Mouse (Mus musculus) cerebellum, adult 11 months (tissue): Measurements from ENCODE around the gene Stim2.

Experiments used
- DNase-seq: peaks from one replicate; pipeline ENCODE4 v3.0.0; 2022

The Stim2 gene

GRCm38 (mm10) chr5:54049940-54050339, 51.6 kb downstream of the Stim2 start:
- no peak for DNase-seq

DNA sequence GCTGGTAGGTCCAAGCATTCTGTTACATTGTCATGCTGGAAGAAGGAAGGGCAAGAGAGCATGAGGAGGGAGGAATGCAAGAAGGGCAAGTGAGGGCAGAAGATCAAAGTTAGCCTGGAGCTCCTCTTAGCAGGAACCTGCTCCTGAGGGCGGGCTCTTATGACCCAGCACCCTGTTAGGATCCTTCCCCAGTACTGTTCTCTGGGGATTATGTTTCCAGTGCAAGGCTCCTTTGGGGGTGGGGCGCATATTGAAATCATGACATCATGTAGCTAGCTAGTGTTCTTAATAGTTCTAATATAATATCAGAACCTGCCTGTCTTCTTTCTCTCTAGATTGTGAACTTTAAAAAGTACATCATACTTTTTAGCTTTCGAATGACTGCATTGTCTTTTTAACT, 52.8 kb downstream of the Stim2 start:
- no peak for DNase-seq

- no peak for DNase-seq
Observed at GRCm38 (mm10) chr5:54052205-54052604, 53.9 kb downstream of the Stim2 start.

DNA sequence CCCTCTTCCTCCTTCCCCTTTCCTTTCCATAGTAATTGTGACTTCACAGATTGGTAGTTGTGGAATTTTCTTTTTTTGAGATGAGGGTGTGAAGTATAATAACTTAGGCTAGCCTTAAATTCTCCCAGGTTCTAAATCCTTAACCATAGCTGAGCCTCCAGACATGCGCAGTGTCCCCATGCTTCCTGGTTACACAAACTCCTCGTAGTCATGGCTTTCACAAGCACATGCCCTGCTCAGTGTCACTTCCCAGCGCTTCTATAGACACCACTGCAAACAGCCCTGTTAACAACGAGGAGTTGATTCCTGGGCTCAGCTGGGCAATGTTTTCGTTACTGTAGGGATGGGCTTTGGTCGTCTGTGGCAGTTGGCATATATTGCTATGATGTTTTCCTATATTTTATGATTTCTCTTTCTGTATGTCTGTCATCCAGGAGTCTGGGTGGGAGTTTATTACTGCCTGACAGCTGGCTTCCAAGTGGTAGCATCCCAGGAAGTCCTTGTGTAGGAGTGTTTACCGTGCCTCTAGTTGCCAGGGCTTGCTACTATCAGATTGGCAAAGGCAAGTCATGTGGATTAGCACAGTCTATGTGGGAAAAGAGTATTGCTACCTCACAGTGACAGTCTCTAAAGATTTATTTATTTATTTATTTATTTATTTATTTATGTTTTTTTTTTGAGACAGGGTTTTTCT, 55.5 kb downstream of the Stim2 start:
- DNase-seq, result no peak

DNA sequence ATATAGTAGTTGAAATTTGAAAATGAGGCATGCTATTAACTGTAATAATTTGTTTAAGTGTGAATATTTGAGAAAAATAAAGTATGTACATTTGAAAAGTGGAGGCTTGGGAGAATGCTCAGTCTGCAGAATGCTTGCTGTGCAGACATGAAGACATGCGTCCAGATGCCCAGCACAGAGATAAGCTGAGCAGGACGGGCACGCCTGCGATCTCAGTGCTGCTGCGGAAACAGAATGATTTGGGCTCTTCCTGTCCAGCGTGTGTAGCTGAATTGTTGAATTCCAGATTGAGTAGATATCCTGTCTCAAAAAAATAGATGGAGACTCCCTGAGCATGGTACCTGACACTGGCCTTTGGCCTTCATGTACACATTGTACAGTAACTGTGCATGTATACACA, 58.0 kb downstream of the Stim2 start:
- no peak for DNase-seq

GRCm38 (mm10) chr5:54059998-54060397, 61.7 kb downstream of the Stim2 start:
- peak; percentile 19 for DNase-seq

- DNase-seq, result no peak
Observed at GRCm38 (mm10) chr5:54062079-54062478, 63.8 kb downstream of the Stim2 start.

DNA sequence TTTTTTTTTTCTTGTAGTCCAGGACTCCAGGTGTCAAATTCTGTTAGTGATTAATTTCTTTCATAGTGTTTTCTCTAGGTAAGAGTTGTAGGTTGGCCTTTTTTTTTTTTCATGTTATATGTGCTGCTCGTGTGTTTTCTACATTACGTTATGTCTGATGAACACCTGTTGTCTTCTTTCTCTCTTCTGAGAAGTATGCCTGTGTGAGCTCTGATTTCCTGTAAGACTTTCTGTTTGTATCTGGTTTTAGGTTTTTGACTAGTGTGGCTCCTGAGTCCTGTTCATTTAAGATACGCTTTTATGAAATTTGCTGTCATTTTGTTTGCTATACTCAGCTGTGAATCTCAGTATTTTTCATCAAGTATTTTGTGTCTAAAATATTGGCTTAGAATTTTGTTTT, 69.3 kb downstream of the Stim2 start:
- DNase-seq, result no peak

DNA sequence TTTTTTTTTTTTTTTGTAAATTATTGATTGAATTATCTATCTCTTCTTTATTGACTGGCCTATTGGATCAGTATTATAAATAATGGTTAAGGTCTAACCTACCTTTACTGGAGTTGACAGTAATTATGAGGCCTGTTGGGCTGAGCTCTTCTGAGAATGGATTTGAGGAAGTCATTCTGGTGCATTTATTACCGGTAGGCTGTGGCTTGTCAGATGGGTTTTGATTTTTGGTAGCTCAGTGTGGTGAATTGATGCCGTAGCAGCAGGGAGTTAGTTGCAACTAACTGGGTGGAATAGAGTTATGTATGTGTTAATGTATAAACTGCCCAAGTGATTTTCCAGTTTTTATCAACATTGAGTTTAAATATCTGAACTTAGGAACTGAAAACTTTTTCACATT, 72.2 kb downstream of the Stim2 start:
- DNase-seq, result no peak

GRCm38 (mm10) chr5:54071288-54071687, 73.0 kb downstream of the Stim2 start:
- DNase-seq, result no peak

DNA sequence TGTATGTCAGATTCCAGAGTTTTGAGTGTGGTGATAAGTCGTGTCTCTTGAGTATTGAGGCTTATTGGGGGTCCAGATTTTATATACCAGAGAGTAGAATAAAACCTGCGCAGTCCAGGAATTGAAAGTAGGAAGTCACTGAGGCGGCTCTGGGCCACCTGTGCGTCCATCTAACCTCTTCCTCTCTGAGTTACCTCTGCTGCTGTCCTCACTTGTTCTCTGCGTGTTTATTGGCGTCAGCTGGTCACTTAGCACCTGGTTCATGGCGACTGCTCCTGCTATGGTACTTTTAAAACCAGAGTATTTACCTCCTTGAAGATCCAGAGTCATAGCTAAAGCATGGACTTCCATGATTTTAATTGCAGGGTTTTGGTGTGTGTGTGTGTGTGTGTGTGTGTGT, 73.4 kb downstream of the Stim2 start:
- DNase-seq, result no peak

GRCm38 (mm10) chr5:54073291-54073690, 75.0 kb downstream of the Stim2 start:
- DNase-seq, result no peak

- no peak for DNase-seq
Observed at GRCm38 (mm10) chr5:54079997-54080396, 81.7 kb downstream of the Stim2 start.

DNA sequence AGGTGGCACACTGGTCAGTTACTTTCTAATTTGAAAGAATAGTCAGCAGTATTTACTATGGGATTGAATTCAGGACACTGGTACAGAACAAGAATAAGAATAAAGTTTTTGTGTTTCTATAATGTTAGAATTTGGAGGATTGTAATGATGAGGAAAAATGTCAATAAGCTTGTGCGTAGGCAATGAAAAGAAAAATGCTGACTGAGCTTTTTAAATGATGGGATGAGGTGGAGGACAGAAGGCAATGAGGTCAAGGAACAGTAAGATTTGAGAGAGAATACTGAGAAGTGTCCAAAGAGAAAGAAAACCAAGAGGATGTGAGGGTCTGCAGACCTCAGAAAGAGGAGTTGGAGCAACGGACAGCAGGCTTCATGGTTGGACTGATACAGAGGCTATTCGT, 89.6 kb downstream of the Stim2 start:
- DNase-seq, result no peak

GRCm38 (mm10) chr5:54098219-54098618, 99.9 kb downstream of the Stim2 start:
- DNase-seq, result no peak

DNA sequence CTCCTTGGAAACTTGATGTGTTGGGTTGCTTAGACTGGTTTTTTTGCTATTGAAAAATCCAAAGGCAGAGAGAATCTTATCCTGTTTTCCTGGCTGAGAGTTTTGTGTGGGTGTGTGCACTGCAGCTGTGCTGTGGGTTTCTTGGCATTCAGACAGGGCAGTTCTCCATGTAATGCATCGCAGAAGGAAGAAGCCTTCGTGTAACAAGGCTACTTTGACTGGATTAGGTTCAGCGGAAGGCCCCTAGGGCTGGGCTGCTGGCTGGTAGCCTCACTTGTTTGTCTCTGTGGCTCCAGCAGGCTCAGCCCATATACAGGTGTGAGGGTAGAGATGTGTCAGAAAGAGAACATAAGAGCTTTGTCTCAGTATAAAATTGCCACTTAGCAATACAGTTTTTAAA, 102.6 kb downstream of the Stim2 start:
- no peak for DNase-seq

DNA sequence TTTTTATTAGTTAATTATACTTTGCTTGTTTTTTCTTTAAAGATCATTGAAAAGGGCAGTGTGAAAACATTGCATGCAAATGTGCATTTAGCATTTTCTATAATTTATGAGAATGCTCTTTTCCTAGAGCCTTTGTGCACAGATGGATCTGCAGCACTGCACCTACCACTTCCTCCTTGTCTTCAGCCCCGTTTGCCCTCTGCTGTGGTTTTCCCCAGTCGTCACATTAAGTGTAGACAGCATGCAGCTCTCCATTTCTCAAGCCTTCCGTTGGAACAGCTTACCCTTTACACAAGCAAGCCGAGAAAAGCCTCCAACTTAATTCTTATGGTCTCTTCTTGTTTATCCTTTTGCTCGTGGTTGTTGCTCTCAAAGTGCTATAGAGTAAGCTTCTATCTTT, 103.0 kb downstream of the Stim2 start:
- no peak for DNase-seq

DNA sequence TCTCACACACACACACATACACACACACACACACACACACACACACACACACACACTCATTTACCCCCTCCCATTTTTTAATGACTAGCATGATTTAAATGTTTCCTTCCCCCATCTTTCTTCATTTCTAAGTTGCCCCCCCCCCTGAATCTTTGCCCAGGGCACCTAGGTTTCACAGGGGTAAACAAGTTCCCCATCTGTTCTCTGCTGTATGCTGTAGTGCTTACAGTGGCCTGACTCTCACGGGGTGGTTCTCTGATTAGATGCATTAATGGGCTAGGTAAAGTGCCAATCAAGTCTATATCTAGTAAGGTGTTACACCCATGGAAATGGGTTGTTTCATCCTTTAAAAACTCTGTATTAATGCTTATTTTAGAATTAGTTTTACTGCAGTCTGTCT, 103.7 kb downstream of the Stim2 start:
- DNase-seq, result no peak

DNA sequence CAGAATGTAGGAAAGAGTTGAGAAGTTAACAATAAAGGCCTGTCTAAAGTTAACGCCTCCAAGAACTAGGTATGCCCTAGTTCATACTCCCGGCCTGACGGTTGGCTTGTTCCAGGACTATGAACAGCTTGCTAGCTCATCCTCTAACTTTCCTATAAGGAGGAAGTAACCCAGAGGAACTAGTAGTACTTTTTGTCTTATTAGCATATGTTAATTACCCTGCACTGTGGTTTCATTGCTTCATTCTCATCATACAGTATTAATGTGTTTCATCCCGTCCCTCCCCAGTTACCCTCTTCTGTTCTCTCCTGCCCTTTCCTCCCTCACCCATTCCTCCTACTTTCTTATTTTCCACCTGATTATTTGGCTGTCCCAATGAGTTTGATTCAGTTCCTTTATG, 108.4 kb downstream of the Stim2 start:
- no peak for DNase-seq

GRCm38 (mm10) chr5:54107069-54107468, 108.8 kb downstream of the Stim2 start:
- no peak for DNase-seq

DNA sequence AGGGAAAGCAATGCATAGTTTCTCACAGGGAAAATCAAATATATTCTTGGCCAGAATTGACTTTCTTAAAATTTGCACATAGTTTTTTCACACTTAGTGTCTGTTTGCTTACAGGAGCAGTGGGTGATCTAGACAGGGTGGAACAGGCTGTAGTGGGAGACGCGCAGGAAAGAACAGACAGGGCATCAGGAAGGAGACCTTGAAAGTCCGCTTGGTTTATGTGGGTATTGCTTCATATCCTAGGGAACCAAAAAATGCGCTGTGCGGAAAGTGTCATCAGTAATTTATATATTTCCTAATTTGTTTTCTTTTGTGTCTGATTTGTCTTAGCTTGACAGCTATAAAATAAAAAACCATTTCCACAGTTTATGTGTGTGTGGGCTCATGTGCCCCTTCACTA, 110.8 kb downstream of the Stim2 start:
- no peak for DNase-seq

GRCm38 (mm10) chr5:54110789-54111188, 112.5 kb downstream of the Stim2 start:
- DNase-seq, result no peak

DNA sequence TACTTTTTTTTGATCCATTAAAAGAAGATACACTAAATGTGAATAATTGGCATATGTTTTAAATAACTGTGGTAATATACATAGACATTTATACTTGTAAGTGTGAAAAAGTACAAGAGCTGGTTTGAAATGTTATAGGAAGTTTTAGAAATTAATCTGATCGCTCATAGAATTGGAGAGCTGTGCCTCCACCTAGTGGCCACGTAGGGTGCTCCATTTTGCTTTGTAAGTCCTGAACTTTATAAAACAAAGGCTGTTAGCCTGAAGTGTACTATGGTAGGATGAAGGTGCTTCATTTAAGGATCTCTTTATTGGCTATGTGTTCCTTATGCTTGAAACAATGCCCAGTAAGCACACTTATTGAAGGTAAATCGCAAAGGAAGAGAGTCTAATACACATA, 115.0 kb downstream of the Stim2 start:
- DNase-seq, result peak; percentile 37

DNA sequence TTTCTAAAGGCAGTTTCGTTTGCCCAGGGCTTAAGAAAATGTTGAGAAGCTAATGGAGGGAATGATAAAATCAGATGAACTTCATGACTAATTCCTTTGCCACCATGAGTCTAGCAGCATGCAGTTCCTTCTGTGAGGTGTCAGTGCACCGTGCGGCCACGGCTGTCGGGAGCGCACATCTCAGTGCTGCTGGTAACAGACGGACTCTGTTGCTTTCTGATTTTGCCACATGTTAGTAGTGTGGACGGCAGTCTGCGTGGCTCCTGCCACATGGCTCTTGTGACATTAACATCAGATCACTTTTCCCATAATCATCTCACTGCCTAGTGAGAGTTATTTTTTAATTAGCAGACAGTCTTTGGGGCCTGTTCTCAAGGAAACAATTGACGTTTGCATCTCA, 118.2 kb downstream of the Stim2 start:
- DNase-seq, result no peak

- DNase-seq, result no peak
Observed at GRCm38 (mm10) chr5:54118410-54119212, 120.3 kb downstream of the Stim2 start.
